Mouse (Mus musculus): ENCODE measurements around the gene Pou2f1.

DNA sequence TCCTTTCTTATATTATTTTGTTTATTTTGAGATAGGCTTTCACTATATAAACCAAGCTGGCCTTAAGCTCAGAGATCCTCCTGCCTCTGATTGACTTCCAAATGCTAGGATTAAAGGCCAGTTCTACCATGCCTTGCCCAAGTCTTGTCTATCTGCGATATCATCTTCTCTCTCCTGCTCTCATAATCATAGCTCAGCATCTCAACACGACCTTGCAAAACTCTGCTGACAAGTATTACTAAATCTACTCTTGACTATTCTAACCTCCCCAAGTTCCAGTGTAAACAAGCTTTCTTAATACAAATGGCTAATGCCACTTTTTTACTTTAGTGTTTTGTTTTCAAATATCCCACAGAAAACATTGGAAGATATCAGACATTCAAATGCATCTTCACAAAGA, 94.3 kb downstream of the Pou2f1 start:
- TF ChIP-seq CTCF (IDR thresholded peaks at IDR 0.05; ENCODE audit: low read depth) (no peak), EP300 (optimal IDR thresholded peaks at IDR 0.05) (no peak)
